Comparison of ENCODE assay signal across 35 mouse cellular contexts in genomic region chr13:41601056-41601455, GRCm38 (mm10). TPM values are rescaled to one million over a fixed set of nuclear protein-coding genes. Genes with fewer than 3 reads are reported as not detected.
DNase-seq lines count a peak whose midpoint lies in the region; ATAC-seq and TF ChIP-seq lines count a peak whose summit lies in the region.
"Had no signal": no experiment of that assay in that cellular context is flagged by ENCODE, and none has a peak within 500 bp of the region (broad histone marks: within the 10 kb centered on the region; RNA-seq: fewer than 3 reads in every experiment).

No protein-coding gene starts in this region.

- DNase-seq in lung, postnatal 0 days (ENCODE audit: low spot score), result peak; percentile 4
- DNase-seq in lung, postnatal 25 days (ENCODE audit: low spot score), result no peak
- DNase-seq in A20 (ENCODE audit: low read depth, low spot score), result peak; percentile 78
- DNase-seq in CH12.LX (ENCODE audit: extremely low read depth), result peak; percentile 53
- peak; percentile 31 for DNase-seq in induced T-regulatory cell, adult 2 months (ENCODE audit: low read depth)
- no peak for DNase-seq in adrenal gland, adult 8-10 months
- DNase-seq in embryo, embryonic 10.5 days (ENCODE audit: low spot score), result no peak
- DNase-seq: adrenal gland, postnatal 10 days; cerebellum, adult 2 months; cerebellum, postnatal 14 days; forebrain, postnatal 0 days; gastrocnemius, postnatal 14 days; heart, adult 18-20 months; heart, postnatal 36 days; kidney, adult 18-20 months; kidney, postnatal 25 days; lung, embryonic 14.5 days; lung, postnatal 4 days; retina, postnatal 1 day; right cerebral cortex, postnatal 25 days; spleen, adult 18-20 months had no signal

- no peaks in the 10 kb centered on the region for H3K27me3 ChIP-seq in lung, postnatal 0 days (replicated peaks; ENCODE audit: insufficient read depth, low read length)
- no peaks in the 10 kb centered on the region for H3K27me3 ChIP-seq in CH12.LX (replicated peaks)
- H3K27me3 ChIP-seq: embryonic facial prominence, embryonic 15.5 days; forebrain, embryonic 12.5 days; hindbrain, embryonic 13.5 days; kidney, embryonic 15.5 days; limb, embryonic 12.5 days; liver, embryonic 12.5 days; midbrain, embryonic 13.5 days; neural tube, embryonic 15.5 days; stomach, embryonic 15.5 days had no signal

- H3K36me3 ChIP-seq in lung, postnatal 0 days (ENCODE audit: insufficient read depth, low read length), result no peaks in the 10 kb centered on the region
- no peaks in the 10 kb centered on the region for H3K36me3 ChIP-seq in CH12.LX (replicated peaks in 1 of 2; ENCODE audit: control insufficient read depth in 1 of 2, insufficient read depth in 1 of 2, low read length in 1 of 2)
- H3K36me3 ChIP-seq: embryonic facial prominence, embryonic 10.5 days; embryonic facial prominence, embryonic 15.5 days; forebrain, embryonic 12.5 days; G1E; hindbrain, embryonic 13.5 days; kidney, embryonic 15.5 days; limb, embryonic 12.5 days; liver, embryonic 12.5 days; midbrain, embryonic 13.5 days; neural tube, embryonic 15.5 days; stomach, embryonic 15.5 days had no signal

- no peak for ATAC-seq in lung, postnatal 0 days
- ATAC-seq: forebrain, postnatal 0 days; inflammation-experienced regulatory T-cells, adult 6 months; liver, embryonic 12.5 days; midbrain, embryonic 13.5 days had no signal

- H3K9me3 ChIP-seq in lung, postnatal 0 days (ENCODE audit: low read length), result no peaks in the 10 kb centered on the region
- no peaks in the 10 kb centered on the region for H3K9me3 ChIP-seq in CH12.LX (replicated peaks; ENCODE audit: low read length)
- H3K9me3 ChIP-seq: embryonic facial prominence, embryonic 10.5 days; embryonic facial prominence, embryonic 15.5 days; forebrain, embryonic 12.5 days; G1E; hindbrain, embryonic 13.5 days; kidney, embryonic 15.5 days; limb, embryonic 12.5 days; liver, embryonic 12.5 days; midbrain, embryonic 13.5 days; neural tube, embryonic 15.5 days; stomach, embryonic 15.5 days had no signal

- no peak overlapping the region for H3K9ac ChIP-seq in lung, postnatal 0 days (replicated peaks; ENCODE audit: low read depth)
- H3K9ac ChIP-seq in CH12.LX (ENCODE audit: insufficient read depth, low read depth), result peak overlapping the region; percentile 5; the same call in 1 of the 2 replicates
- H3K9ac ChIP-seq: embryonic facial prominence, embryonic 15.5 days; forebrain, embryonic 12.5 days; forebrain, postnatal 0 days; hindbrain, embryonic 13.5 days; kidney, embryonic 15.5 days; limb, embryonic 12.5 days; liver, embryonic 12.5 days; lung, embryonic 14.5 days; midbrain, embryonic 13.5 days; neural tube, embryonic 15.5 days; stomach, embryonic 15.5 days had no signal

- no peak for TF ChIP-seq RAD21 in CH12.LX (IDR thresholded peaks at IDR 0.05; ENCODE audit: low read depth, low read length)

- no peaks in the 10 kb centered on the region for H3K79me2 ChIP-seq in CH12.LX (replicated peaks; ENCODE audit: control insufficient read depth, extremely low read depth, insufficient read depth, poor library complexity, severe bottlenecking)

- H3K4me3 ChIP-seq in lung, postnatal 0 days (ENCODE audit: low read depth, low read length), result no peak overlapping the region
- H3K4me3 ChIP-seq in CH12.LX (replicated peaks in 1 of 3; ENCODE audit: low read depth in 2 of 3, low read length in 2 of 3, poor library complexity in 1 of 3), result no peak overlapping the region
- H3K4me3 ChIP-seq: embryonic facial prominence, embryonic 10.5 days; embryonic facial prominence, embryonic 15.5 days; forebrain, embryonic 12.5 days; hindbrain, embryonic 13.5 days; kidney, embryonic 15.5 days; left cerebral cortex, adult 2 months; limb, embryonic 12.5 days; liver, embryonic 12.5 days; midbrain, embryonic 13.5 days; neural tube, embryonic 15.5 days; stomach, embryonic 15.5 days had no signal

- no peak for TF ChIP-seq EP300 in lung, postnatal 0 days (IDR thresholded peaks at IDR 0.05)
- TF ChIP-seq EP300 in CH12.LX (IDR thresholded peaks at IDR 0.05; ENCODE audit: low read length), result peak; percentile 83

- no peaks in the 10 kb centered on the region for H3K4me1 ChIP-seq in lung, postnatal 0 days (ENCODE audit: insufficient read depth, low read depth, low read length)
- peaks cover 22 to 81% of the 10 kb centered on the region in 2 experiments for H3K4me1 ChIP-seq in CH12.LX (ENCODE audit: control insufficient read depth in 1 of 2, insufficient read depth in 2 of 2)
- H3K4me1 ChIP-seq: limb, embryonic 12.5 days; stomach, embryonic 15.5 days had no signal

- H3K27ac ChIP-seq in lung, postnatal 0 days (ENCODE audit: low read length), result no peak overlapping the region
- H3K27ac ChIP-seq in CH12.LX (ENCODE audit: insufficient read depth, low read depth), result peak overlapping the region; percentile 74
- H3K27ac ChIP-seq: embryonic facial prominence, embryonic 10.5 days; embryonic facial prominence, embryonic 15.5 days; forebrain, embryonic 12.5 days; hindbrain, embryonic 13.5 days; kidney, embryonic 15.5 days; left cerebral cortex, adult 2 months; limb, embryonic 12.5 days; liver, embryonic 12.5 days; midbrain, embryonic 13.5 days; neural tube, embryonic 15.5 days; stomach, embryonic 15.5 days had no signal

- no peak for TF ChIP-seq CTCF in lung, postnatal 0 days (IDR thresholded peaks at IDR 0.05)
- TF ChIP-seq CTCF in CH12.LX (conservative IDR thresholded peaks at IDR 0.05 in 1 of 2, IDR thresholded peaks at IDR 0.05 in 1 of 2; ENCODE audit: low read depth in 2 of 2, low read length in 2 of 2), result no peak

- peak; percentile 29; the same call in 1 of the 2 replicates for TF ChIP-seq POLR2A in CH12.LX (IDR thresholded peaks at IDR 0.05; ENCODE audit: low read depth, low read length)

- dilution Hi-C loops in CH12.LX (cut with MboI; ENCODE audit: extremely low pct_ligation_motif_present, extremely low pct_unique_long_range_greater_than_20kb, low sequenced_read_pairs), result no loop called here

- 82% methylated on average over 3 of the region's 3 CpGs for WGBS in lung, postnatal 0 days

- in situ Hi-C loops in CH12.LX (cut with MboI; ENCODE audit: low pct_ligation_motif_present, low pct_unique_long_range_greater_than_20kb, low sequenced_read_pairs), result no loop called here

- H3K4me2 ChIP-seq in lung, postnatal 0 days (replicated peaks; ENCODE audit: low read depth, low read length), result no peak overlapping the region
- H3K4me2 ChIP-seq in CH12.LX (ENCODE audit: insufficient read depth, low read depth, poor library complexity, severe bottlenecking), result peak overlapping the region; percentile 25
- H3K4me2 ChIP-seq: embryonic facial prominence, embryonic 15.5 days; forebrain, embryonic 12.5 days; heart, embryonic 11.5 days; hindbrain, embryonic 13.5 days; kidney, embryonic 15.5 days; limb, embryonic 12.5 days; liver, embryonic 12.5 days; lung, embryonic 14.5 days; midbrain, embryonic 13.5 days; neural tube, embryonic 15.5 days; stomach, embryonic 15.5 days had no signal

TF ChIP-seq in CH12.LX, 34 proteins besides CTCF, POLR2A, EP300 and RAD21:
- peak; percentile 95 for TF ChIP-seq IRF4 (IDR thresholded peaks at IDR 0.05; ENCODE audit: low read depth, low read length)
- peak; percentile 63; the same call in 1 of the 2 replicates for TF ChIP-seq TBP (conservative IDR thresholded peaks at IDR 0.05; ENCODE audit: low read depth, low read length)
- TF ChIP-seq KAT2A (IDR thresholded peaks at IDR 0.05; ENCODE audit: insufficient replicate concordance, low read length), result no peak
- TF ChIP-seq BHLHE40 (IDR thresholded peaks at IDR 0.05; ENCODE audit: low read depth, low read length), result no peak
- TF ChIP-seq MYC (IDR thresholded peaks at IDR 0.05; ENCODE audit: low read depth, low read length), result peak; percentile 41; the same call in 1 of the 2 replicates
- TF ChIP-seq ZNF384 (IDR thresholded peaks at IDR 0.05; ENCODE audit: low read depth, low read length), result peak; percentile 85

RNA-seq across cellular contexts. Expression of gene Tmem170b, which starts 4.7 kb away (rescaled TPM):
- polyA plus RNA-seq in lung, postnatal 0 days (2015; fragmentation: Nextera tagmentation; extraction: Ambion mirVana), result 11.6 and 12.1 TPM in 2 replicates
- total RNA-seq in CH12.LX (2012; rRNA removed) (5.0 and 5.4 TPM in 2 replicates), CH12.LX (2014; rRNA removed) (4.9 and 5.5 TPM in 2 replicates)
- polyA plus RNA-seq in CH12.LX (2012; ENCODE audit: insufficient read length, low read depth), result 5.2 and 5.9 TPM in 2 replicates
- total RNA-seq in adrenal gland, adult 8-10 months (2022), result 10 to 100 TPM; 22.4 to 28.9 (median 25.9) TPM

Comparison
In these comparisons a context has a peak if more than half of its experiments do, and no peak if none do; other contexts are left out.
1. DNase-seq: peak in lung, postnatal 0 days (single experiment), A20 (single experiment), CH12.LX (single experiment) and induced T-regulatory cell, adult 2 months (single experiment); none in lung, postnatal 25 days (single experiment), adrenal gland, adult 8-10 months (single experiment) and embryo, embryonic 10.5 days (single experiment).